Mouse (Mus musculus) liver, embryonic 15.5 days (tissue): ENCODE measurements around the gene Kcnmb4. TPM values are rescaled to one million over a fixed set of nuclear protein-coding genes. Genes with fewer than 3 reads are reported as not detected.

Source experiments
- ATAC-seq: fragments of 200-750 bp; cut with Nextera tagmentation; 2 replicates; pipeline ENCODE4 v1.8.0; 2017; ENCODE audit warnings: moderate number of reproducible peaks, mild to moderate bottlenecking, moderate library complexity; ENCODE audit not compliant: insufficient read depth
- H3K27ac ChIP-seq: fragments of 300-500 bp; sonication (generic); replicated peaks from 2 replicates; pipeline ENCODE4 v1.5.1; 2015; ENCODE audit warnings: mild to moderate bottlenecking, inconsistent platforms
- H3K27me3 ChIP-seq: fragments of 300-500 bp; sonication (generic); 2 replicates; pipeline ENCODE4 v1.6.1; 2015; ENCODE audit warnings: mild to moderate bottlenecking, inconsistent platforms
- H3K36me3 ChIP-seq: fragments of 300-500 bp; sonication (generic); replicated peaks from 2 replicates; pipeline ENCODE4 v1.6.1; 2015; ENCODE audit warnings: moderate library complexity, mild to moderate bottlenecking, inconsistent platforms
- H3K4me1 ChIP-seq: fragments of 300-500 bp; sonication (generic); replicated peaks from 2 replicates; pipeline ENCODE4 v1.6.1; 2015; ENCODE audit warnings: inconsistent platforms
- H3K4me2 ChIP-seq: fragments of 300-500 bp; sonication (generic); 2 replicates; pipeline ENCODE4 v1.6.1; 2015; ENCODE audit warnings: moderate library complexity, mild to moderate bottlenecking, inconsistent platforms
- H3K4me3 ChIP-seq: fragments of 300-500 bp; sonication (generic); replicated peaks from 2 replicates; pipeline ENCODE4 v1.5.1; 2015; ENCODE audit warnings: mild to moderate bottlenecking, inconsistent platforms
- H3K9ac ChIP-seq: fragments of 300-500 bp; sonication (generic); 2 replicates; pipeline ENCODE4 v1.6.1; 2015; ENCODE audit warnings: moderate library complexity, mild to moderate bottlenecking, inconsistent platforms
- H3K9me3 ChIP-seq: fragments of 300-500 bp; sonication (generic); replicated peaks from 2 replicates; pipeline ENCODE4 v1.6.1; 2016; ENCODE audit warnings: inconsistent platforms
- WGBS: fragments of 180-500 bp; shearing (Covaris S2); methylation state at CpG from one replicate; pipeline ENCODE4 v1.1.7; 2015; ENCODE audit warnings: mixed read lengths; ENCODE audit not compliant: insufficient replicate concordance; 5-methylcytosine and 5-hydroxymethylcytosine counted together
- polyA plus RNA-seq: library from polyadenylated mRNA; unstranded; fragments of >200 nt; fragmentation: Nextera tagmentation; extraction: Ambion mirVana; gene quantifications from 2 replicates; pipeline ENCODE4 v1.2.1, GENCODE M21; 2015

Gene Kcnmb4
- polyA plus RNA-seq, 1 experiment from 2014 or later = 0.18 TPM

- H3K4me3 ChIP-seq = no peak overlapping the region
- no peak overlapping the region for H3K4me2 ChIP-seq
- WGBS = 85% methylated on average over 5 of the region's 5 CpGs
- no peak overlapping the region for H3K27ac ChIP-seq
- ATAC-seq = no peak
- peaks cover 7% of the 10 kb centered on the region for H3K27me3 ChIP-seq
- H3K4me1 ChIP-seq = peaks cover 3% of the 10 kb centered on the region
- H3K9ac ChIP-seq = no peak overlapping the region
- peaks cover 29% of the 10 kb centered on the region for H3K36me3 ChIP-seq
- 0 out of 2 replicates have a peak, but pooled peaks cover 2% of the 10 kb centered on the region for H3K9me3 ChIP-seq
These were observed 7.3 kb upstream of the Kcnmb4 start for GRCm38 (mm10) chr10:116480988-116481387.

GRCm38 (mm10) chr10:116476559-116476958 lies 2.9 kb upstream of the Kcnmb4 start:
- Histone ChIP-seq H3K4me2 (no peak overlapping the region), H3K27me3 (peaks cover 51% of the 10 kb centered on the region), H3K9ac (no peak overlapping the region), H3K36me3 (no peaks in the 10 kb centered on the region), H3K9me3 (0 out of 2 replicates have a peak, but pooled peaks cover 2% of the 10 kb centered on the region), H3K4me1 (peaks cover 15% of the 10 kb centered on the region), H3K4me3 (no peak overlapping the region), H3K27ac (no peak overlapping the region)
- WGBS = 69% methylated on average over 3 of the region's 3 CpGs
- ATAC-seq = no peak

- Histone ChIP-seq H3K36me3 (no peaks in the 10 kb centered on the region), H3K4me3 (no peak overlapping the region), H3K9ac (no peak overlapping the region), H3K4me2 (no peak overlapping the region), H3K27ac (no peak overlapping the region), H3K4me1 (peaks cover 15% of the 10 kb centered on the region), H3K9me3 (0 out of 2 replicates have a peak, but pooled peaks cover 2% of the 10 kb centered on the region), H3K27me3 (peaks cover 59% of the 10 kb centered on the region)
- ATAC-seq = no peak
- 57% methylated on average over 6 of the region's 6 CpGs for WGBS
These were observed 2.0 kb upstream of the Kcnmb4 start for GRCm38 (mm10) chr10:116475725-116476124.

- Histone ChIP-seq H3K4me3 (peak overlapping the region; percentile 56), H3K4me2 (peak overlapping the region; percentile 75), H3K27me3 (peaks cover 68% of the 10 kb centered on the region), H3K9me3 (0 out of 2 replicates have a peak, but pooled peaks cover 2% of the 10 kb centered on the region), H3K9ac (no peak overlapping the region), H3K27ac (no peak overlapping the region), H3K4me1 (peaks cover 15% of the 10 kb centered on the region), H3K36me3 (no peaks in the 10 kb centered on the region)
- no peak for ATAC-seq
- under 1% methylated on average over 68 of the region's 78 CpGs for WGBS
These were observed 463 bp downstream of the Kcnmb4 start for GRCm38 (mm10) chr10:116473071-116473758.

- no peak overlapping the region for H3K27ac ChIP-seq
These were observed 1.1 kb downstream of the Kcnmb4 start for GRCm38 (mm10) chr10:116472579-116472978.

GRCm38 (mm10) chr10:116470306-116470925 lies 3.3 kb downstream of the Kcnmb4 start:
- Histone ChIP-seq H3K27me3 (peaks cover 56% of the 10 kb centered on the region), H3K4me1 (peaks cover 15% of the 10 kb centered on the region), H3K27ac (no peak overlapping the region), H3K4me2 (no peak overlapping the region), H3K9ac (no peak overlapping the region), H3K4me3 (no peak overlapping the region), H3K36me3 (no peaks in the 10 kb centered on the region), H3K9me3 (no peaks in the 10 kb centered on the region)
- WGBS = 70% methylated on average over 11 of the region's 11 CpGs
- no peak for ATAC-seq

More at GRCm38 (mm10) chr10:116472579-116472978, 1.1 kb downstream of the Kcnmb4 start:
- H3K4me3 ChIP-seq = peak overlapping the region; percentile 56
- peak overlapping the region; percentile 75 for H3K4me2 ChIP-seq
- peaks cover 68% of the 10 kb centered on the region for H3K27me3 ChIP-seq
- 0 out of 2 replicates have a peak, but pooled peaks cover 2% of the 10 kb centered on the region for H3K9me3 ChIP-seq
- H3K4me1 ChIP-seq = peaks cover 15% of the 10 kb centered on the region
- no peak for ATAC-seq
- H3K9ac ChIP-seq = no peak overlapping the region
- 12% methylated on average over 5 of the region's 5 CpGs for WGBS
- no peaks in the 10 kb centered on the region for H3K36me3 ChIP-seq

- H3K4me2 ChIP-seq = no peak overlapping the region
- 52% methylated on average over 5 of the region's 5 CpGs for WGBS
- H3K36me3 ChIP-seq = no peaks in the 10 kb centered on the region
- no peak overlapping the region for H3K27ac ChIP-seq
- ATAC-seq = no peak
- H3K4me3 ChIP-seq = no peak overlapping the region
- H3K9me3 ChIP-seq = no peaks in the 10 kb centered on the region
- peaks cover 4% of the 10 kb centered on the region for H3K4me1 ChIP-seq
- peaks cover 32% of the 10 kb centered on the region for H3K27me3 ChIP-seq
- H3K9ac ChIP-seq = no peak overlapping the region
These were observed 5.6 kb downstream of the Kcnmb4 start for GRCm38 (mm10) chr10:116468094-116468493.

- Histone ChIP-seq H3K27ac (no peak overlapping the region), H3K9me3 (no peaks in the 10 kb centered on the region), H3K4me1 (no peaks in the 10 kb centered on the region), H3K4me3 (no peak overlapping the region), H3K9ac (no peak overlapping the region), H3K4me2 (no peak overlapping the region), H3K36me3 (no peaks in the 10 kb centered on the region), H3K27me3 (no peaks in the 10 kb centered on the region)
- no peak for ATAC-seq
- 76% methylated on average over 12 of the region's 12 CpGs for WGBS
These were observed 9.8 kb downstream of the Kcnmb4 start for GRCm38 (mm10) chr10:116463753-116464345.

GRCm38 (mm10) chr10:116461443-116461842 lies 12.2 kb downstream of the Kcnmb4 start:
- Histone ChIP-seq H3K36me3 (no peaks in the 10 kb centered on the region), H3K27me3 (no peaks in the 10 kb centered on the region), H3K27ac (no peak overlapping the region), H3K9ac (no peak overlapping the region), H3K4me1 (no peaks in the 10 kb centered on the region), H3K4me3 (no peak overlapping the region), H3K4me2 (no peak overlapping the region), H3K9me3 (no peaks in the 10 kb centered on the region)
- WGBS = 77% methylated on average over 9 of the region's 9 CpGs
- no peak for ATAC-seq

- Histone ChIP-seq H3K9me3 (no peaks in the 10 kb centered on the region), H3K4me1 (no peaks in the 10 kb centered on the region), H3K4me2 (no peak overlapping the region), H3K9ac (no peak overlapping the region), H3K36me3 (no peaks in the 10 kb centered on the region), H3K27ac (no peak overlapping the region), H3K4me3 (no peak overlapping the region), H3K27me3 (no peaks in the 10 kb centered on the region)
- 75% methylated on average over 9 of the region's 9 CpGs for WGBS
- ATAC-seq = no peak
These were observed 14.9 kb downstream of the Kcnmb4 start for GRCm38 (mm10) chr10:116458786-116459185.

- no peak overlapping the region for H3K27ac ChIP-seq
- H3K27me3 ChIP-seq = no peaks in the 10 kb centered on the region
- no peak overlapping the region for H3K4me3 ChIP-seq
- ATAC-seq = no peak
- no peak overlapping the region for H3K9ac ChIP-seq
- no peak overlapping the region for H3K4me2 ChIP-seq
- 63% methylated on average over 7 of the region's 7 CpGs for WGBS
- no peaks in the 10 kb centered on the region for H3K9me3 ChIP-seq
- H3K36me3 ChIP-seq = no peaks in the 10 kb centered on the region
- H3K4me1 ChIP-seq = no peaks in the 10 kb centered on the region
These were observed 20.9 kb downstream of the Kcnmb4 start for GRCm38 (mm10) chr10:116452771-116453170.
